Mouse (Mus musculus) cerebellum, adult 2 months (tissue): ENCODE data around the gene Yap1.

Experiments
- CTCF ChIP-seq: fragments of 200-500 bp; IDR thresholded peaks from 2 replicates; pipeline ENCODE4 v1.5.1; 2011; ENCODE audit warnings: low read depth, mild to moderate bottlenecking, control low read depth, low read length, moderate library complexity, borderline replicate concordance; ENCODE audit not compliant: insufficient read depth
- POLR2A ChIP-seq: fragments of 200-500 bp; IDR thresholded peaks from 2 replicates; pipeline ENCODE4 v1.6.1; 2011; ENCODE audit warnings: low read length, control low read depth, borderline replicate concordance; ENCODE audit not compliant: insufficient read depth

GRCm38 (mm10) chr9:7959301-7959700, 45.1 kb downstream of the Yap1 start:
- TF ChIP-seq CTCF = no peak
- no peak for TF ChIP-seq POLR2A
